Mouse (Mus musculus) spleen, postnatal 36 days (tissue): Measurements from ENCODE around the gene Celf2.

Experiments used
- DNase-seq, 2 experiments: peaks; one replicate each; pipeline ENCODE4 v3.0.0; 2022; ENCODE audit warnings: low spot score in 2 of 2, mixed read lengths in 1 of 2

Celf2 gene

GRCm38 (mm10) chr2:6505979-6506811 lies 1003.2 kb downstream of the Celf2 start:
- DNase-seq = no peak

- no peak for DNase-seq
Measured at GRCm38 (mm10) chr2:6505531-6505930, 1003.8 kb downstream of the Celf2 start.

- DNase-seq = no peak
Measured at GRCm38 (mm10) chr2:6498101-6498500, 1011.3 kb downstream of the Celf2 start.

GRCm38 (mm10) chr2:6497636-6498035 lies 1011.7 kb downstream of the Celf2 start:
- no peak for DNase-seq

- no peak for DNase-seq
Measured at GRCm38 (mm10) chr2:6493886-6494285, 1015.5 kb downstream of the Celf2 start.

GRCm38 (mm10) chr2:6490870-6491269 lies 1018.5 kb downstream of the Celf2 start:
- no peak for DNase-seq

GRCm38 (mm10) chr2:6490076-6490475 lies 1019.3 kb downstream of the Celf2 start:
- DNase-seq = no peak
